Mouse (Mus musculus): ENCODE results near the gene Cfap43.

Cfap43 gene

DNA sequence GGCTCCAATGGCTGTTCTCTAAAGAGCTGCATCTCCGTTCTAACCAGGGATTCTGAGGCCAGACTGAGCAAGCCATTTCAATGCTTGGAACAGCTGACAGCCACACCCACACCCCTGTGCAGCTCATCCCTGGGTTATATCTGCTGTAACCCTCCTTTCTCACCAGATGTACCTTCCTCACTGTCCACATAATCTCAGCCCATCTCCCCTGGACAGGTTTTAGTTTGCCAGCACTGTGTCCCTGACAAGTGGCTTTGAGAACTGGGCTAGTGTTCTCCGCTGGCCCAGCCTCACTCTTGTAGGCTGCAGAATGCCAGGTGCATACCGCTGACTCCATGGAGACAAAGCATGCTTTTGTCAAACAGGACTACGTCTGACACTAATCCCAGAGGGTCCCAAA lies 1.7 kb downstream of the Cfap43 start:
- in situ Hi-C loops (cut with MboI; ENCODE audit: low sequenced_read_pairs): no loop called here

DNA sequence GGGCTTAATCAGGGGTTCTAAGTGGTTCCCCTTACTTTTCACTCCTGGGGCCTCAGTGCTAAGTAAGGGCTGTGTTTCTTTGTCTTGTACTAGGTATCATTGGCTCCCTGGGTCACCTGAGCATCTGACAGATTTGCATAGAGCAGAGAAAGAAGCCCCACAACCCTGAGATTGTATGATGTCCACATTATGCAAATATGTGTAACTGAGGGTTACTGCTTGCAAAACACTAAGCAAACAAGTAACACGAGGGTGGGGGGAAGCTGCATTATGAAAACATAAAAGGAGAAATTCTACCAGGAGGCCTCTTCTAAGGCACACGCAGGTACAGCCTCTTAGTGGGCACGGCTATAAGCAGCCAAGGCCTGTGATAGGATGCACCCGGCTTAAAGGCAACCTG lies 3.8 kb downstream of the Cfap43 start:
- in situ Hi-C loops (cut with MboI; ENCODE audit: low sequenced_read_pairs): no loop called here

DNA sequence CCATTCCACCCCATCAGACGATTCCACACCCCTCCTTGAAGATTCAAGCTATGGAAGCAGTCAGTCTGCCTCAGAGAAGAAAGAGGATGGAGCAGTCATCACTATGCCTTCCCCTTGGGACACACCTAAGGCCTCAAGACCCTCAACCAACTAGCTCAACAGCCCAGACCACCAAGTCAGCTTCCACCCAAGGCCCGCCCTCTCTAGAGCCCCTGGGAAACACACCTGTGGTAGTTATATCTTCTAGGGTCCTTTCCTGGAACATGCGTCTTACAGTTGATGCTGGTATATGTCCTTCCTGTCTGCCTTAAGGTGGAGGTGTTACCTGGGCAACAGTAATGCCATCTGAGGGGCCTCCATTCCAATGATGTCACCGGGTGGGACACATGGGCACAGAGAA lies 4.9 kb downstream of the Cfap43 start:
- in situ Hi-C loops (cut with MboI; ENCODE audit: low sequenced_read_pairs): no loop called here

DNA sequence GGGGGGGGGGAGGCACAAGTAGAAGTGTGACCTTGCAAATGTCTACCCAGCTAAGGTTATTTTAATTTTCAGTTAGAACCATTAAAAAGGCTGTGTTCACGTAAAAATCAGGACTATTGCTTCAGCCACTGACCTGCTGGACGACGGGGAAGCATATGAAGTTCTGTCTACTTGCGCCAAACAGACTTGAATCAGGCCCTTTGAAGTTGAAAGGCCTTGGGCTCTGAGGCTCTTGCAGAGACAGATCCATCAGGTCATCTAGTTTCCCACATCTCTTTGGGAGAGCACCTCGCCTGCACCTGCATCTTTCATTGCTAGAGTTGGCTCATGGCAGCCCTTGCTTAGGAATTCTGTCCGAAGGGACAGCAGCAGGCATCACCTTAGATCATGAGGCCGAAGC lies 5.7 kb downstream of the Cfap43 start:
- in situ Hi-C loops (cut with MboI; ENCODE audit: low sequenced_read_pairs): no loop called here

DNA sequence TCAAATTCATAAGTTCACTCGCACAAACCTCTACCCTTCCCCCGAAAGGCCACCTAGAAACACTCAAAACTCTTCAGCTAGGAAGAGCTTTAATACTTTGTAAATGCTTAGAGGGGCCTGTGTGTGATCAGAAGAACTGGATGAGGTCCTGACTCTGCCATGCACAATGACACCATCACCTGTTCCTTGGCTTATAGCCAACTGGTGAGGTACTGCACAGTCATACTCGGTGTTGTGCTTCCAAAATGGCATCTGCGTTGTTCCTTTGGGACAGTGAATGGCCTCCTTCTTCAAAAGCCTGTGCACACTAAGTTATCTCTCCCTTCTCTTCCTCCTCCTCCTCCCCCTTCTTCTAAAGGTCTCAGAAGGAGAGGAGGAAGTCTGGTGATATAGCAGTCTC lies 8.3 kb downstream of the Cfap43 start:
- in situ Hi-C loops (cut with MboI; ENCODE audit: low sequenced_read_pairs): no loop called here

DNA sequence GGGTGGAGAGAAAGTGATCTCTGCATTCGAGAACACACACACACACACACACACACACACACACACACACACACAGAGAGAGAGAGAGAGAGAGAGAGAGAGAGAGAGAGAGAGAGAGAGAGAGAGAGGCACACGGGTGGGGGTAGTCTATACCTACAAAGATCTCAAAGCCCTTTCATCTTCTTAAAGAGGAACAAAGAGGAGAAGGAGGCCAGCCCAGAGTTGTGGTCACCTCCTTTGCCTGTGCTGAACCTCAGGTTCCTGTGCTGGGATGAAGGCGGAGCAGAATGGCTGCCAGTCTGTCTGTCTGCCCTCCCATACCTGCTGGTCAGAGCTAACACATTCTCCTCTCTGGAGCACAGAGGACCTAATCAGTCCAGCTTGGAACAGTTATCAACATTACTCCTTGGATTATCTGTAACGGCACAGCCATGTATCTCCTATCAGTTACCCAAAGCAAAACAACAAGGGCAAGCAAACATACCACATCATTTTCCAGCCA lies 8.9 kb downstream of the Cfap43 start:
- in situ Hi-C loops (cut with MboI; ENCODE audit: low sequenced_read_pairs): no loop called here

DNA sequence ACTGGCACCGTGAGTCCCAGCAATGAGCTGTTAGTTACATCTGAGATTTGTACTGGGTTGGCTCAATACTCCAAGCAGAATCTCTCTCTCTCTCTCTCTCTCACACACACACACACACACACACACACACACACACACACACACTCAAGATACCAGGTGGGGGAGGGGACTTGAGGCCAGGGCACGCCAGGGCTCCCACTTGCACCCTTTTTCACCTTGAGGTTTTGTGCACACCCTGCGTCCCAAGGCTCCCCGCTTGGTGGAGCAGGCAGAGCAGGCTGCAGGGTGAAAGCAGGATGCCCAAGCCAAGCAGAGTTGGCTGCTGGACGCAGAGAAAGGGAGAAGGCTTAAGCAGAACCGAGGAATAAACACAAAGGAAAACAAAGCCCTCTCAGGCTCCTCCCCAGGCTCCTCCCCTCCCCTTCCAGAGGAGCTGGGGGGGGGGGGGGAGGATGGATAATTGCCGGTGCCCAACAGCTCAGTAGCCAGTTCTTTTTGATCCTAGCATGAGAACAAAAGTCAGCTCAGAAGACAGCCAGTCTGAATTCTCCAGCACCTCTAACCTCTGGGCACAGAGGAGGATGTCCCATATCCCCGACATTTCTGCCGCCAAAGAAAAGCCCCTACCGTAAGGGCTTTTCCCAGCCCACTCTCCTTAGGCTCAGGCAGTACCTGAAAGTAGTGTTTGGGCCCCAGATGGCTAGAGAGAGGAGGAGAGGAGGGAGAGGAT lies 9.5 kb downstream of the Cfap43 start:
- in situ Hi-C loops (cut with MboI; ENCODE audit: low sequenced_read_pairs): no loop called here

DNA sequence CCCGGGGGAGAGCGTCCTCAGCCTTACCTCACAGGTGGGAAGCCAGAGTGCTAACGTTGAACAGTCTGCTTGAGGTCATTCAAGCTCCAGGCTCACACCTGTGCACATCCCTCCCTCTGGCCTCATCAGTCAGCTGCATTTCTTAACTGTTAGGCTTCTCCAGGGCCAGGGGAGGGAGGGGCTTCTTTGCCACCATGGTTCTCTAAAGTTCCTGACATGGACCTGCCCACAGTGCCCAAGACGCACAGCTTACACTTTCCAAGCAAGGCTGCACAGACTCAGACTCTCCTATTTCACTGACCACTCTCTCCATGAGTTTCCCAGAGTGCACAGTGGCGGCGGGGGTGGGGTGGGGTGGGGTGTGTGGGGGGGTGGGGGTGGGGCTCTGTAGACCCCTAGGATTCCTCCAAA lies 10.1 kb downstream of the Cfap43 start:
- in situ Hi-C loops (cut with MboI; ENCODE audit: low sequenced_read_pairs): no loop called here

DNA sequence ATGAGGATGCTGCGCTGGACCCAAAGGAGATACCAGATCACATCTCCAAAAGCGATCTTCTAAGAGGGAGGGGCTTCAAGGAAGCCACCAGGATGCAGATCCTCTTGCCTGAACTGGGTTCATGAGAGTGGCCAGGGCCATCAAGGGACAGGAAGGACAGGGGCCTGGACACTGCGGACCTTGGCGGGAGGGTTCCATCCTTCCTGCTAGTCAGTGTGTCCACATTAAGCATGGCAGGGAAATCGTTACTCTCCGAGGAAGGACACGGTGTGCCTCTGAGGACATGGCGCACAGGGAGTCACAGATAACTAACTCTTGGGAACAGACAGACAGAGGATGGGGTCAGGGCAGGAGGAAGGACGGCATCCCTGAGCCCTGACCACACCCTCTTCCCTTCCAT lies 11.5 kb downstream of the Cfap43 start:
- in situ Hi-C loops (cut with MboI; ENCODE audit: low sequenced_read_pairs): no loop called here

DNA sequence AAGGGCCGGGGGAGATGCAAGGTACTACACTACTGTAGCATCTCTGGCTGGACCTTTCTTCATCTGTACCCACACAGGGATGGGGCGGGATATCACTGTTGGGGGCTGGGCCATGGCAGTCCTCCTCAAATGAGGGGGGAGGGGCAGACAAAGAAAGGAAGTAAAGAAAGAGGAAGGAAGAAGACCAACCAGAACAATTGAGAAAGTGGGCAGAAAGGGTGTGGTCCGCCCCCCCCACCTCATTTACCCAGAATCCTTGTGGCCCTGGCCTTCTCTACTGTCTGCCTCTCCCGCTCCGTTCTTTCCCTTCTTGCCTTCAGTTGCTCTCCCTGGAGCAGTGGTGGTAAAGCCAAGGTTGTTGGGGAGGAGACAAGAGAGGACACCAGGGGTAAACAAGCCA lies 13.5 kb downstream of the Cfap43 start:
- in situ Hi-C loops (cut with MboI; ENCODE audit: low sequenced_read_pairs): no loop called here

DNA sequence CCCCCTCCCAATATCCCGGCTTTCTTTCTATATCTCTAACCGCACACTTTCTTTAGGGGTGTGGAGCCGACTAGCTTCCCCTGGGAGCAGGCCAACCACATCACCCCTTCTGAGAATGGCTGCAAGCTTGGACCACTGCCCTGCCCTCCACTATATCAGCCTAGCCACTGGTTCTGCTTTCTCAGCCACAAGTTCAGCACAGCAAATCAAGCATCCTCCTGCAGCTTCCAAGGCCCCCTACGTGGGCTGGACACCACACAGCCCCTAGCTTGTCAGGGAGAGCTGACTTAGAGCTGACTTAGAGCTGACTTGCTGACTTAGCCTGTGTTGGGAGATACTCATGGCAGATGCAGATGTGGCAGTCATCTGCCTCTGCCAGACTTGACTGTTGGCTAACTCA lies 14.0 kb downstream of the Cfap43 start:
- in situ Hi-C loops (cut with MboI; ENCODE audit: low sequenced_read_pairs): no loop called here

DNA sequence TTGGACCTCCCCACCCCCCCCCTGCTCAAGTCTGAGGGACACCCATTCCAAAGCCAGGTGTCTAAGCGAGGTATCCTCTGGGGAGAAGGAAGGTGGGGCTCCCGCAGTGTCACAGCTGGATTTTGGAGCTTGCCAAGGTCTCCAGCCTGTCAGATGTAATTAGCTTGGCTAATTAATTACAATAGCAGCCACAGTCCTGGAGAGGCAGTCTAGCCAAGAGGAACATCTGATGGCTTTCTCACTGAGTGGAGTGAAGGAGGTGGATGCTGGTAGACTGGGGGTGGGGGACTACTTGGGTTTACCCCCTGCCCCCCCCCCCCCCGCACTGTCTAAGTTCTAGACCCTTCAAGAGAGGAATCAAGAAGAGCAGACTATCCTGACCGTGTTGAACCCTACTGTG lies 15.4 kb downstream of the Cfap43 start:
- in situ Hi-C loops (cut with MboI; ENCODE audit: low sequenced_read_pairs): no loop called here

DNA sequence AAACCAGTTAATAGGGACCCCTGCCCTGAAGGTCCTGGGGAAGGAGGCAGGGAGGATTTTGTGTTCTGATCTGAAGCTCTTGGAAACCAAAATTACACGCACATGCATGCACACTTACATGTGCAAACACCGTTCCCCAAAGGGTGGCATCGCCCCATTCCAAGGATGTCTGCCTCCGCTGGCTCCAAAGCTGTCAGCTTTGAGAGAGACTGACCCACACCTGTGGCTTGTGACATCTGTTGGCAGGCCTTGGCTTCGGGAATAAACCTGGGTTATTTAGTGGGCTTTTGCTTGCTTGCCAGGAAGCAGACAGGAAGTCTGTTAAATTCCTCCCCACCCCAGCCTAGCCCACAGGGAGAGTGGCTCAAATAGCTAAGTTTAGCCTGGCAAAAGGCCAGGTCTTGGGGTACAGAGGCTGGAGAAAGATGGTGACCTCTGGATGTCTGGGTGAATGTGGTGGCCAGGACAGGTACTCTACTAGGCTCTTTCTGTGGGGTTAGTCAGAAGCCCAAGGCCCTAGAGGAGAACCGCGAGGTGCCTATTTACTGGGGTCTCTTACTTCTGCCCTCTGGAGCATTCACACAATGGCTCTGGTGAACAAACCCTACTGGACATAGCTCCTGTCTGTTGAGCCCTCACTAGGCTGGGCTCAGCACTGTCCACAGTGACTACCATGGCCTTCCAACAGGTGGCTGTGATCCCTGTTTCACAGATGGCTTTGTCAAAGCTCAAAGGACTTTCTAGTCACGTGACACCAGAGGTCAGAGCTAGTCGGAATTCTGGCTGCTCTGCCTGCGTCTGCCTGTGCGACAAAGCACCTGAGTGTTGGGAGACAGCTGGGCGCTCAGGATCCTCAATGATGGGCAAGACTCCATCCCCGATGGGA lies 16.5 kb downstream of the Cfap43 start:
- in situ Hi-C loops (cut with MboI; ENCODE audit: low sequenced_read_pairs): no loop called here

DNA sequence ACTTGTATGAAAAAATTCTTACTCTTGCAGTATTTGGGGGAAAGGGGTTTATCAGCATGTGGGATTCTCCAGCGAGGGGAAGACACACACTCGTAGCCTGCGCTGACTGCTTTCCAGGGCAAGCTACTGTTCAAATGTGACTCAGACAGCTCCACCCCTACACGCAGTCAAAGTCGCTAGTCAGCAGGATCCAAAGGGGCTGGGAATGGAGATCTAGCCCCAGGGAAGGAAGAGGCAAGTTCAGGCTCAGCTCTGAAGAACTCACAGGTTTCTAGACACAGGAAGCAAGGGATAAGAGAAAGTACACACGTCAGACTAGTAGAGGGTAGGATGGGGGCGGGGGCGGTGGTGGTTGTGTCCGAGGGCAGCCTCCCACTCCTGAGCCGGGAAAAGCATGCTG lies 18.5 kb downstream of the Cfap43 start:
- in situ Hi-C loops (cut with MboI; ENCODE audit: low sequenced_read_pairs): no loop called here

DNA sequence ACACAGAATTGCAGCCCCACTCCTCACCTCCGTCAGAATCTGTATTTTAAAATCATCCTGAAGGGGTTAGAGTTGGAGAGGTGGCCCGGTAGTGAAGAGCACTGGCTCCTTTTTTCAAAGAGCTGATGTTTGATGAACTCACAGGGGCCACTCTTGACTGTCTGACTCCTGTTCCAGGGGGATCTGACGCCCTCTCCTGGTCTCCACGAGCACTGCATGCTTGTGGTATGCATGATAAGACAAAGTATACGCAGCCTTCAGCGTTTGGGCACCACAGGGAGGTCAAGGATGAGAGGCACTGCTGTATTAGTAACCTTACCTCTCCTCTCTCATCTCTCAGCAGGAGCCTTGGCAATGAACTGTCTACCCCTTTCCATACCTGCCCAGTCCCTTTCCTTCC lies 19.1 kb downstream of the Cfap43 start:
- in situ Hi-C loops (cut with MboI; ENCODE audit: low sequenced_read_pairs): no loop called here

DNA sequence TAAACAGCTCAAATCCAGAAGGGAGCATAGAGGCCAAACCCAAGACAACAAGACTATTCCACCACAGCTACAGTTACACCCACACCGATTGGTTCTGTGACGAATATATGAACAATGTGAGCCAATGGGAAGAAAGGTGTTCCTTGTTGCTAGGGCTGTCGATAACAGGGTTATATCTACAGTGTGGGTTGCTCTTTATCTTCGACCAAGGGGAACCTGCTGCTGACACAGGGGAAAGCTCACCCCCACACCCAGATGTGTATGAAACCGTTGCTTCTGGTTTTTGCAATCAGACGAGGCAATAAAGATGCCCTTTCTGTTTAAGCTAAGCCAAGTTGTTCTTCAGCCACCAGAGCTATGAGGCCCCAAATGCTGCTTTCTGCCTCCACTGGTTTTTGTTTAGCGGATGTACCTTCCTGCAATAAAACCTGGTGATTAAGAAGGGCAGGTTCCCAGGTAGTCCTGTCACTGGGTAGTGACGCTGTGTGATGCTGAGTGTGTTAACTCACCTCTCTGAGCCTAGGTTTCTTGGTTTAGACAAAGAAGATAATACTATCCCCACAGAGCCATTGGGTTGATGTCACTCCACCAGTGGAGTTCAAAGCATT lies 20.5 kb downstream of the Cfap43 start:
- in situ Hi-C loops (cut with MboI; ENCODE audit: low sequenced_read_pairs): no loop called here

DNA sequence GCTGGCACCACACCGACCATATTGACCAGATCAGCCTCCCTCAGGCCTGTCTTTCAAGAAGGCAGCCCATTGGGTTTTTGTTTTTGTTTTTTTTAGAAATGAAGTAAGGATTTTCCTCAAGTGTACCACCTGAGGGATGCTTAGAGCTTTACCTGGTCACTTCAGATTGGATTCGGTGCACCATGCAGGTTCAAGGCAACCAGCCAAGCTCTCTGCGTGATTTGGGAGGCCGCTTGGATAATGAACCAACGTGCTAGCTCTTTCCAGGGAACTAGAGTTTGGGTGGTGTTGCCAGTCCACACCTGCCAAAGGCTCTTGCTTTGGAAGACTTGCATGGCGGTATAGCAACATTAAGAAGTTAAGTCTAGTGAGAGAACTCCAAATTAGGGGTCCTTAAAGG lies 26.0 kb downstream of the Cfap43 start:
- in situ Hi-C loops (cut with MboI; ENCODE audit: low sequenced_read_pairs): no loop called here

DNA sequence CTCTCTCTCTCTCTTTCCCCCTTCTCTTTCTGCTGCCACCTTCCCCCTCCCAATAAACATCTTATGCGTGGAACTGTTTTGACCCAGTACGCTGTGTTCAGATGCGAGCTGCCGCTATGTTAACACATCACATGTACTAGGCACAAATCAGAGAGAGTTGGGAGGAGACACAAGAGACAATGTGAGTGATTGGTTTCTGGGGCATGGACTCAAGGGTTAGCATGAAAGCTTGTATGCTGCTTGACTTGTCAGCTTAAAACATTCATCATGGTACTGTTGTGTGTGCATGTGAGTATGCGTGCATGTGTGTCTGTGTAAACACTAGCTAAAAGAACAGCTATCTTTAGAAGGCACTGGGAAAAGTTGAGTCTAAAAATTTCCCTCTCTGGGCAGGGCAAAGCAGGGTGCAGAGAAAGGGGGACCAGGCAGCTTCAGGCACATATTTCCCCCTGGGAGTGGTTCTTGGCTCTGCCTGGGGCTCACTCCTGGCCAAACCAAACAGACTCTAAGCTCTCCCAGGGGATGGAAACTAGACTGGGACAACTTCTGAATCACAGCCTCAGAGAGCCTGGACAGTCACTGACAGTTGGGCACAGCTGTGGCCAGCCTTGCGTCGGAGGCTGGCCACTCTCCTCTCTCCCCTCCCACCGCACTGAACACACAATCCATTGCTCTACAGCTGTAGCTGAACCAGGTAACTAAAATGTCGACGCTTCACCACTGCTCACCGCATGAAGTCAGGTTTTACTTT lies 27.4 kb downstream of the Cfap43 start:
- in situ Hi-C loops (cut with MboI; ENCODE audit: low sequenced_read_pairs): no loop called here

DNA sequence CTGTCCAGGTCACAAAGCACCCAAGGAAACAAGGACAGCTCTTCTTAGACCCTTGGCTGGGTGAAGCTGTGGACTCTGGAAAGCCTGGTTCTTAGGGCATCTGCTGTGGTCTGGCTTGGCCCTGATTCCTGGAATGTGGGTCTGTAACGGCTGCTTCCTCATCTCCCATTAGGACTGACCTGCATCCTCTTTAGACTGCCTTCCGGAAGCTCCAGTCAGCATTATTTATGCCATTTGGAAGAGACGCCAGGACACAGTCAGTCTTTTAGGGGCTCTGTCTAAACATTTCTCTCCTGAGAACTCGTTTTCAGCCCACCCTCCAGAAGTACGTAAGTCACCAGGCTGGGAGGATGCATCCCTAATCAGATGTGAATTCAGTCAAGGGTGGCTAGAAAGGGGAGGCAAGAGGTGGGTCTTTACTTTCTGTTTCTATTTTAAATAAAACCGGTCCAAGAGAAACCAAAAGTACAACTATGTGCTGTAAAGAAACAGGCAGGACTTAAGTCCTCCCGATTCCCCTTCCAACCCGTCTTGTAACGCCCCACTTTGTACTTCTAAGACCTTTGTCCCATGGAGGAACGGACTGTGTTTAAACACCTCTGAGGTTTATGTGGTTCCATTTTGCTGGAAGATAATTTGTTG lies 28.5 kb downstream of the Cfap43 start:
- in situ Hi-C loops (cut with MboI; ENCODE audit: low sequenced_read_pairs): no loop called here

DNA sequence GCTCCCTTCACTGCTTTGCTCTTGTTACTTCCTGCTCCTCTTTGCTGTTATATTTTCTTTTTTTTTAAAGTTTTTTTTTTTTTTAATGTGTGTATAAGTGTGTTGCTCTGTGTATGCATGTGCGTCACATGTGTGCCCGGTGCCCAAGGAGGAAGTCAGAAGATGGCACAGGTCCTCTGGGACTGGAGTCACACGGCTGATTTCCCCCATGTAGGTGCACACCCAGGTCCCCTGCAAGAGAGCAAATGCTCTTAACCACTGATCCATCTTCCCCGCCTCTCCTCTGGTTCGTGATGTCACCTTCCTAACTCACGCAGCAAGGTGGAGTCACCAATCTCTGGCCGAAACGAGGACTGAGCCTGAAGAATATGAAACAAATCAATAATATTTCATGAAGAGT lies 31.1 kb downstream of the Cfap43 start:
- in situ Hi-C loops (cut with MboI; ENCODE audit: low sequenced_read_pairs): no loop called here

DNA sequence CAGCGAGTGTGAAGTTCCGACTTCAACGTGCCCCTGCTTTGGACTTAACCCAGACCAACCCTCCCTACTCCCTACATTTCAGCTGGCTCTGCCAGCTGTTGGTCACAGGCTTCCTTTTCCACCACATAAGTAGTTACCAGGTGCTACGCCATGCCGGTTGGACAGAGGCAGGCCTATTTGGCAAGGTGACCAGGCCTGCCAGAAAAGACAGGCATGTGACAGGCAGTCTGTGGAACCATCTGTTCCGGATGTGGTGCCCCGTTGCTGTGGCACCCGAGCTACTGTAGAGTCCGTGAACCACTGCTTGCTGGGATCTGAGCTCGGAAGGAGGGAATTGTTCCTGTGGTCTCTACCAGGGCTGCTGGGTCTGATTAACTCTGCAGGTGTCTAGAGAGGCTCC lies 31.7 kb downstream of the Cfap43 start:
- in situ Hi-C loops (cut with MboI; ENCODE audit: low sequenced_read_pairs): no loop called here

Measured in CH12F3 (cell line).